Mouse (Mus musculus) neural tube, embryonic 12.5 days (tissue): ENCODE measurements around the gene Amn1. TPM values are rescaled to one million over a fixed set of nuclear protein-coding genes. Genes with fewer than 3 reads are reported as not detected.

Source experiments
- ATAC-seq: fragments of 200-750 bp; cut with Nextera tagmentation; 2 replicates; pipeline ENCODE4 v1.8.0; 2017; ENCODE audit warnings: low read depth, mild to moderate bottlenecking, moderate TSS enrichment, moderate library complexity; ENCODE audit not compliant: low FRiP score
- H3K27ac ChIP-seq: fragments of 300-500 bp; sonication (generic); 2 replicates; pipeline ENCODE4 v1.5.1; 2016
- H3K27me3 ChIP-seq: fragments of 300-500 bp; sonication (generic); replicated peaks from 2 replicates; pipeline ENCODE4 v1.6.1; 2016; ENCODE audit warnings: mild to moderate bottlenecking
- H3K36me3 ChIP-seq: fragments of 300-500 bp; sonication (generic); 2 replicates; pipeline ENCODE4 v1.6.1; 2016; ENCODE audit warnings: mild to moderate bottlenecking
- H3K4me1 ChIP-seq: fragments of 300-500 bp; sonication (generic); 2 replicates; pipeline ENCODE4 v1.6.1; 2016
- H3K4me2 ChIP-seq: fragments of 300-500 bp; sonication (generic); replicated peaks from 2 replicates; pipeline ENCODE4 v1.6.1; 2016; ENCODE audit warnings: mild to moderate bottlenecking
- H3K4me3 ChIP-seq: fragments of 300-500 bp; sonication (generic); 2 replicates; pipeline ENCODE4 v1.5.1; 2016
- H3K9ac ChIP-seq: fragments of 300-500 bp; sonication (generic); 2 replicates; pipeline ENCODE4 v1.6.1; 2016; ENCODE audit warnings: mild to moderate bottlenecking
- H3K9me3 ChIP-seq: fragments of 300-500 bp; sonication (generic); 2 replicates; pipeline ENCODE4 v1.6.1; 2016; ENCODE audit warnings: mild to moderate bottlenecking
- WGBS: fragments of 180-500 bp; shearing (Covaris S2); methylation state at CpG from one replicate; pipeline ENCODE4 v1.1.7; 2016; 5-methylcytosine and 5-hydroxymethylcytosine counted together
- polyA plus RNA-seq: library from polyadenylated mRNA; unstranded; fragments of >200 nt; fragmentation: Nextera tagmentation; extraction: Ambion mirVana; gene quantifications from 2 replicates; pipeline ENCODE4 v1.2.1, GENCODE M21; 2016

The Amn1 gene
- polyA plus RNA-seq, 1 experiment from 2014 or later, result 85.0 TPM

DNA sequence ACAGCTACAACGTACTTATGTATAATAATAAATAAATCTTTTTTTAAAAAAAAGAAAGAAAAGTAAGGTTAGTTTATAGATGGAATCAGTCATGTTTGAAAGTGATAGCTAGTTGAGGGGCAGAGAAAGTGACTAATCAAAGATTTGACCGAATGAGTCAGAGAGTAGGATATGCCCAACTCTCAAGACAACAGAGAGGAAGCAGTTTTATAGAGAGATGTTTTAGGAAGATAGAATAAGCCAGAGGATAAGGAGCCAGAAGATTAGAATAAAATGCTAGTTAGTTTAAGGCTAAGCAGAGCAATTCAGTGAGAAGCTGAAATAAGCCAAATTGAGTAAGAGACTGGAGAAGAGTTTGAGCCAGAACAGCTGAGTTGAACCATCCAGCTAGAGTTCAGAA, 36.4 kb downstream of the Amn1 start:
- H3K4me1 ChIP-seq, result peaks cover 7% of the 10 kb centered on the region; the same call in 1 of the 2 replicates
- H3K9ac ChIP-seq, result no peak overlapping the region
- H3K27ac ChIP-seq, result no peak overlapping the region
- no peak overlapping the region for H3K4me3 ChIP-seq
- no peaks in the 10 kb centered on the region for H3K9me3 ChIP-seq
- 90% methylated on average over 2 of the region's 2 CpGs for WGBS
- no peak for ATAC-seq
- H3K36me3 ChIP-seq, result peaks cover 18% of the 10 kb centered on the region
- no peak overlapping the region for H3K4me2 ChIP-seq
- H3K27me3 ChIP-seq, result no peaks in the 10 kb centered on the region

DNA sequence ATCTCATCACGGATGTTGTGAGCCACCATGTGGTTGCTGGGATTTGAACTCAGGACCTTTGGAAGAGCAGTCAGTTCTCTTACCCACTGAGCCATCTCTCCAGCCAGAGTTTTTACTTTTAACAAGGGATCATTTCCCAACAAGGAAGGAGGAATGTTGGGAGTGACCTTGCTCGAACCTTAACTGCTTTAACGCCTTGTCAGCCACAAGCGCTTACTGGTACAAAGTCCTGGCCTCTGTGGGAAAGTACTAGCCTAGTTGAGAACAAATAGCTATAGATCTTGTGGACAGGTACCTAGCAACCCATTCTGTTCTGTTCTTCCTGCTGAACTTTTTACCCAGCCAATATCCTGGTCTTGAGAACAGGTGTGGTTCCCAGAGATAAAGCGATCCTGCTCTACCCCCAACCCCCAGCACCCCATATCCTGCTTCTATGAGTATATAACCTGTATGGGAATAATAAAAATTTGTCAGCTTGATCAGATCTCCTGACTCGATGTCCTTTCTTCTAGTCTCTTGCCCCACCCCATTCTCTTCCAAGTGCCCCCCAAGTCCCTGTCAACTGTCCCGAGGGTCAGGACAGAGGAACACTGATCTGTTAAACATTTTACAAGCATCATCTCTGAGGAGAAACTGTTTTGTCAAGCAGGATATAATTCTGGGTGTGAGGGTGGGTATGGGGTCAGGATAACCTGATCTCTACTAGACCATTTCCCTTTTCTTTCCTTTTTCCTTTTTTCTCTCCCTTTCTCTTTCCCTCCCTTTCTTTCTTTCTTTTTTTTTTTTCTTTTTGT, 39.9 kb downstream of the Amn1 start:
- no peak overlapping the region for H3K9ac ChIP-seq
- no peaks in the 10 kb centered on the region for H3K9me3 ChIP-seq
- WGBS, result 75% methylated on average over 7 of the region's 7 CpGs
- H3K27me3 ChIP-seq, result no peaks in the 10 kb centered on the region
- no peak overlapping the region for H3K4me3 ChIP-seq
- no peaks in the 10 kb centered on the region for H3K4me1 ChIP-seq
- no peak for ATAC-seq
- peaks cover 9% of the 10 kb centered on the region; the same call in 1 of the 2 replicates for H3K36me3 ChIP-seq
- H3K4me2 ChIP-seq, result no peak overlapping the region
- H3K27ac ChIP-seq, result no peak overlapping the region

DNA sequence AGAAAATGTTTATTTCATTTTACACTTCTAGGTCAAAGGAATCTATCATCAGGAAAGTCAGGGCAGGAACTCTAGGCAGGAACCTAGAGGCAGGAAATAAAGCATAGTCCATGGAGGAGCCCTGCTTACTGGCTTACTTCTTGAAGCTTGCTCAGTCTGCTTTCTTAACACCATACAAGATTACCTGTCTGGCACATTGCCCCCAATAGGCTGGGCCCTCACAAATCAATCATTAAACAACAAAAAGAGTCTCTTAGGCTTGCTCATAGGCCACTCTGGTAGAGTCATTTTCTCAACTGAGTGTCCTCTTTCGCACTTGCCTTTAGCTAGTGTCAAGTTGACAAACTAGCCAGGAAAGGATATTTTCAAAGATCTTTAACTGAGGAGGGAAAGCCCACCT, 43.4 kb downstream of the Amn1 start:
- Histone ChIP-seq H3K4me1 (peaks cover 5% of the 10 kb centered on the region; the same call in 1 of the 2 replicates), H3K9me3 (no peaks in the 10 kb centered on the region), H3K4me2 (no peak overlapping the region), H3K36me3 (no peaks in the 10 kb centered on the region), H3K27ac (no peak overlapping the region), H3K27me3 (no peaks in the 10 kb centered on the region), H3K4me3 (no peak overlapping the region), H3K9ac (no peak overlapping the region)
- no peak for ATAC-seq
- WGBS, result 95% methylated on average over 1 of the region's 1 CpGs

DNA sequence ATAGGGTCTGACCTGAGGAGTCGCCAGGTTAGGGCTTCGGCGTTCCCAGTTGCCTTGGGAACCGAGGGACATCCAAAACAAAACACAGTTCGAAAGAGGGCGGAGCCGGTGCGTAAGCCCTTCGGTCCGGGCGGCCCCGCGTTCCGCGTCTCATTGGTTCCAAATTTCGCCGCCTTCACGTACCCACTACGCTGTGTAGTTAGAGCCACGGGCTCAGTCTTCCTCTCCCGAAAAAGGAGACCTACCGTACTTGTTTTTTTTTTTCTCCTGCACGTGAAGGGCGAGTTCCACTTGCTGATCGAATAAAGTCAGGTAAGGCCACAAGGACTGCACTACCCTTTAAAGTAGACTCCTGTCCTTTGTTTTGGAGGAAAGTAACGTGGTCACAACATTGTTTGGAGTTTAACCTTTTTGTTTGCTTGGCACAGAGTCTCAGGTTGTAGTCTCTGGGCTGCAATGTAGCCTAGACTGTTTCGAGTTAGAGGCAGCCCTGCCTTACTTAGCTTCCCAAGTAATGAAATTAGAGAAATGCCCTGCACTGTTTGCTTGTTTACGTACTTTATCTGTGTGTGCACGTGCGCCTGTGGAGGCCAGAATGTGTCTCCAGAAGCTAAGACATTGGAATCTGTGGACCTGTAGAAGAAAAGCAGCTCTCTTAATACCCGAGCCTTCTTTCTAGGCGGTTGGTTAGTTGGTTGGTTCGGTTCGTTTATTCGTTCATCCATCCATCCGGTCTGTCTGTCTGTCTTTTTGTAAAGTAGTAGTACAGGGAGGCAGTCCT, 46.9 kb downstream of the Amn1 start:
- peak overlapping the region; percentile 68 for H3K4me2 ChIP-seq
- no peaks in the 10 kb centered on the region for H3K36me3 ChIP-seq
- H3K4me1 ChIP-seq, result peaks cover 5% of the 10 kb centered on the region; the same call in 1 of the 2 replicates
- H3K9me3 ChIP-seq, result no peaks in the 10 kb centered on the region
- no peak overlapping the region for H3K27ac ChIP-seq
- H3K27me3 ChIP-seq, result no peaks in the 10 kb centered on the region
- WGBS, result 7% methylated on average over 36 of the region's 36 CpGs
- H3K4me3 ChIP-seq, result peak overlapping the region; percentile 40
- peak overlapping the region; percentile 48 for H3K9ac ChIP-seq
- ATAC-seq, result peak; percentile 89

DNA sequence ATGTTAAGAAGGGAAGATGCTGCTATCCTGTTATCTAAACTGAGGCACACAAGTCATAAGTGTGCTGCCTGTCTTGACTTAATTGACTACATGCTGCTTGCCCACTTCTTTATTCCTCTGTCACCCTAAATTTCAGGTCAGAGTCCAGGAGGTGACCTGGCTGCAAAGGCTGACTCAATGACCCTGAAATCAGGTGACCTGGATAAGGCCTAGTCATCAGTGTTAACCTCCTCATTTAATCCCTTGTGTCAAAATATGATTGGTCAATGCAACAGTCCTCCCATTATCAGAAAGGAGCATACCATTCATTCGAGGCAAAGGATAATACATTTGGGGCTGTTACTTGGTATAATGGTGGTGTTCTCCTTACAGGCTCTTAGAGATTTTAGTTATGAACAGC, 49.0 kb downstream of the Amn1 start, which contains the start of gene Etfbkmt:
TSS of gene Etfbkmt (plus strand) at position 379 of the 400 bp plus-strand sequence.
- Histone ChIP-seq H3K27ac (no peak within 1 kb of the TSS), H3K9me3 (no peaks in the 10 kb centered on the region), H3K4me3 (no peak within 1 kb of the TSS), H3K4me2 (no peak within 1 kb of the TSS), H3K9ac (no peak within 1 kb of the TSS), H3K36me3 (no peaks in the 10 kb centered on the region), H3K27me3 (no peaks in the 10 kb centered on the region), H3K4me1 (peaks cover 10% of the 10 kb centered on the region; the same call in 1 of the 2 replicates)
- no peak for ATAC-seq
- 78% methylated on average over 1 of the region's 1 CpGs for WGBS

DNA sequence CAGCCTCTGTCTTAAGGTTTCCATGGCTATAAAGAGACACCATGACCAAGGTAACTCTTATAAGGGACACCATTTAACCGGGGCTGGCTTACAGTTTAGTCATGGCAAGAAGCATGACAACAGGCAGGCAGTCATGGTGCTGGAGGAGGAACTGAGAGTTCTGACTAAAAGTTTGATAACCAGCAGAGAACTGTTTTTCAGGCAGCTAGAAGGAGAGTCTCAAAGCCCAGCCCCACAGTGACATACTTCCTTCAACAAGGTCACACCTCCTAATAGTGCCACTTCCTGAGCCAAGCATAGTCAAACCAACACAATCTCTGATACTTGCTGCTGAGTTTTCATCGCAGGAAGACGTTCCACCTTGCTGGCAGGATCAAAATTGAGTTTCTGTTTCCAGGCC, 49.5 kb downstream of the Amn1 start:
- Histone ChIP-seq H3K9ac (no peak overlapping the region), H3K27ac (no peak overlapping the region), H3K9me3 (no peaks in the 10 kb centered on the region), H3K4me1 (peaks cover 14% of the 10 kb centered on the region; the same call in 1 of the 2 replicates), H3K4me2 (no peak overlapping the region), H3K4me3 (no peak overlapping the region), H3K36me3 (no peaks in the 10 kb centered on the region), H3K27me3 (no peaks in the 10 kb centered on the region)
- 93% methylated on average over 3 of the region's 3 CpGs for WGBS
- ATAC-seq, result no peak

DNA sequence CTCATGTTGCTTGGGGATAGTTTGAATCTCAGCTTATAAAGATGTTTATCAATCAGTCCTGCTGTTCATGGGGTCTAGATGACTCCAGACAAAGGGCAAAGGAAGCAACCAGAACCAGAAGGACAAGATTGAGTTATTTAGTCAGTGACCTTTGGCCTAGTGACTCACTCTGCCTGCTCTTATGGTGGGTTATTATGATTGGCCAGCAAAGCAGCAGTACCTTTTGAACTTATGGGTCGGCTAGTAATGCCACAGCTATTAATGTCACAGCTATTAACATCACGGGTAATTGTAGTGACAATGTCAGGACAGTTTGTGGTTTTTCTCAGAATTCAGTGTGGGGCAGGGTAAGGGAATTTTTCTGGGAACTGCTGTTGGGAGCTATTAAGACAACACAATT, 50.6 kb downstream of the Amn1 start:
- H3K4me2 ChIP-seq, result no peak overlapping the region
- H3K9me3 ChIP-seq, result no peaks in the 10 kb centered on the region
- no peak for ATAC-seq
- no peaks in the 10 kb centered on the region for H3K27me3 ChIP-seq
- 69% methylated on average over 2 of the region's 2 CpGs for WGBS
- H3K4me3 ChIP-seq, result no peak overlapping the region
- peaks cover 14% of the 10 kb centered on the region; the same call in 1 of the 2 replicates for H3K4me1 ChIP-seq
- no peak overlapping the region for H3K9ac ChIP-seq
- H3K27ac ChIP-seq, result no peak overlapping the region
- no peaks in the 10 kb centered on the region for H3K36me3 ChIP-seq

DNA sequence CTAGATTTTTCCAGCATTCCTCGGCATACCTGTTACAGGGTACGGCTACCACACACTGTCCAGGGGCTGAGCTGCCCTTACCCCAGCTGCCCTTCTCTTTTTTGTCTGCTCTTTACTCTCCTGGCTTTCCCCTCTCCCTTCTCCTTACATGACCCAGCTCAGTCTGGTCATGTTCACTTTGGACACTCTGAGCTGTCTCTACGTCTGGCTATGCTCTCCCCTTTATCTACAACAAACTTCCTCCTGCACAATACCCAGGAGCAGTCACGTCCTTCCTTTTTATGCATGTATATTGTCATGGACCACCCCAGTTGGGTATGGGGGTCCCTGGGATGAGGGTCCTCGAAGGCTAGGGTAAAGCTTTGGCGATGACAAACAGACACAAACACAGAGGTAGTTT, 52.9 kb downstream of the Amn1 start:
- H3K27ac ChIP-seq, result no peak overlapping the region
- no peaks in the 10 kb centered on the region for H3K9me3 ChIP-seq
- no peaks in the 10 kb centered on the region for H3K36me3 ChIP-seq
- H3K4me3 ChIP-seq, result no peak overlapping the region
- no peak overlapping the region for H3K9ac ChIP-seq
- H3K4me1 ChIP-seq, result peaks cover 11% of the 10 kb centered on the region
- ATAC-seq, result no peak
- H3K27me3 ChIP-seq, result no peaks in the 10 kb centered on the region
- WGBS, result 65% methylated on average over 6 of the region's 6 CpGs
- no peak overlapping the region for H3K4me2 ChIP-seq

DNA sequence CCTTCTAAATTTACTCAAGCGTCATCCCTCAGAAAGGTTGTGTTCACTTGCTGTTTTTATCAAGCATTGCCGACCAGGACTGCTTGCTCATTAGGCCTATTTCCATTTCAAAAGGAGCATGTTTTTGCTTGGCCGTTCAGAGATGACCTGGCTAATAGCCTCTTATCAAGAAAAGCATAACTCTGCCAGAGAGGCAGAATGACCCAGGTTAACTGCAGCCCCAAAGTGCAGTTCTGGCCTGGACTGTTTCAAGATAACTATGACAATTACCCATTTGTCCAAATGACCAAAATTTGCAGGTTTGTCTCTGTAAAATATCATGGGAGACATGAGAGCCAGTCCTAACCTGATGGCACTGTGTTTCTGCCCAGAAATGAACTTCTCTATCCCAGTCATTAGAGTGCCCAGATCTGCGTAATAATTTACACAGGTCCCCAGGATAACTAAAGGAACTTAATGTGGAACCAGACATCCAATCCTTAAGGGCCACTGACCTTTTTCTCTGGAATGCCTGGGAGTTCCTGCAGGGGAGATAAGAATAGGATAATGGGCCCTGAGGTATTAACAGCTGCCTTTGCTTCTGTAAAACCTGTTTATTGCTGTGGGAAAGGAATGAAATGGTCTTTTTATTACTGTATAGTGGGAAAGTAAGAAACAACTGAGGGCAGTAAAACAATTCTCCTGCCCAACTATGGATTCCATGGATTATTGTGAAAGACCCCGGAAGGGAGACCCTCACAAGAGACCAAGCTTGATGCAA, 53.9 kb downstream of the Amn1 start:
- H3K9ac ChIP-seq, result no peak overlapping the region
- no peak overlapping the region for H3K4me2 ChIP-seq
- H3K4me3 ChIP-seq, result no peak overlapping the region
- no peaks in the 10 kb centered on the region for H3K9me3 ChIP-seq
- no peak for ATAC-seq
- no peak overlapping the region for H3K27ac ChIP-seq
- H3K27me3 ChIP-seq, result no peaks in the 10 kb centered on the region
- peaks cover 11% of the 10 kb centered on the region for H3K4me1 ChIP-seq
- 2% methylated on average over 5 of the region's 5 CpGs for WGBS
- H3K36me3 ChIP-seq, result no peaks in the 10 kb centered on the region

DNA sequence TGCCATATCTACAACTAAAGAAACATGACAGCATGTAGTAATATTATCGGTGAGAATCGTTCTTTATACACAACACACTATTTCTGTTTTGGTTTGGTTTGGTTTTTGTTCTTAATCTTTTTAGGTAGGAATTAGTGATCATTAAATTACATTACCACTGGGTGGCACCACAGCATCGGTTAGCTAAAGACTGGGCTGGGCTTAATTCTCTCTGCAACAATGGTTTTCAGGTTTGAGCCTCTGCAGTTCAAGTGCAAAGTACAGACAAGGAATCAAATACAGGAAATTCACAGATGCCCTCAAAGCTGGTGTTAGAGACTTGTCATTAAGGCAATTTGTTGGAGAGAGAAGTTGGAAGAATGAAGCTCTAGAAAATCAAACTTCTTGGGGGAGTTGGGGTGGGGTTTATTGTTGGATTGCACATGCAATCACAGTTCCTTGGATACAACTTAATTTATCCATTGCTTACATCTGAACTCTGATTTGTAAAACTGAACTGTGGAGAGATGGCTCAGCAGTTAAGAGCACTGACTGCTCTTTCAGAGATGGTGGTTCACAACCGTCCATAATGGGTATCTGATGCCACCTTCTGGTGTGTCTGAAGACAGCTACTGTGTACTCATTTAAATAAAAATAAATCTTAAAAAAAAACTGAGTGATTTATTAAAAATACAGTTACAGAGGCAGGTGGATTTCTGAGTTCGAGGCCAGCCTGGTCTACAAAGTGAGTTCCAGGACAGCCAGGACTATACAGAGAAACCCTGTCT, 56.0 kb downstream of the Amn1 start:
- H3K4me1 ChIP-seq, result peaks cover 11% of the 10 kb centered on the region
- H3K27ac ChIP-seq, result no peak overlapping the region
- no peaks in the 10 kb centered on the region for H3K27me3 ChIP-seq
- ATAC-seq, result peak; percentile 69; the same call in 1 of the 2 replicates
- no peaks in the 10 kb centered on the region for H3K9me3 ChIP-seq
- WGBS, result 20% methylated on average over 5 of the region's 5 CpGs
- H3K36me3 ChIP-seq, result no peaks in the 10 kb centered on the region
- H3K9ac ChIP-seq, result no peak overlapping the region
- H3K4me3 ChIP-seq, result no peak overlapping the region
- no peak overlapping the region for H3K4me2 ChIP-seq

DNA sequence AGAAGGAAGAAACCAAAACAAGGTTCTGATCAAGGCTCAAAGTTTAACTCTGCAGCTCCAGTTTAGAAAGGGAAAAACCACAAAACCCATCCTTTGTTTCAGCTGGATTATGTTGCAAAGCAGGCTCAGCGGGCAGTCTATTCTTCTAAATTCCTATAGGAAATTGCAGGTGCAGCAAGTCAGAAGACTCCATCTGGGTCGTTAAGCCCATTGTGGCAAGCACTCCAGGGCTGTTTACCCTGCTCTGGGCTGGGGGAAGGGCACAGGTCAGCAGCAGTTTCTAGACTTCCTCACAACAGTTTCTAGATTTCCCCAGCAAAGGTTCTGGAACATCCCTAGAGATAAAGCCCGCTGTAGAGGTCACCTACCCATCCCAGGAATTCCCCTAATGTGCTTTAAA, 57.4 kb downstream of the Amn1 start:
- Histone ChIP-seq H3K36me3 (no peaks in the 10 kb centered on the region), H3K27ac (no peak overlapping the region), H3K9ac (no peak overlapping the region), H3K4me1 (peaks cover 11% of the 10 kb centered on the region), H3K9me3 (no peaks in the 10 kb centered on the region), H3K4me2 (no peak overlapping the region), H3K4me3 (no peak overlapping the region), H3K27me3 (no peaks in the 10 kb centered on the region)
- ATAC-seq, result no peak
- 5% methylated on average over 3 of the region's 3 CpGs for WGBS
